Mouse (Mus musculus) gastrocnemius, adult 2 months (tissue): Measurements from ENCODE around the gene Was. TPM values are rescaled to one million over a fixed set of nuclear protein-coding genes. Genes with fewer than 3 reads are reported as not detected.

Source experiments
- DNase-seq: peaks from one replicate; pipeline ENCODE4 v3.0.0; 2022
- H3K27ac ChIP-seq: fragments of 200-600 bp; 2 replicates; pipeline ENCODE4 v1.8.1; 2022; ENCODE audit warnings: mild to moderate bottlenecking
- H3K4me3 ChIP-seq: fragments of 200-600 bp; 2 replicates; pipeline ENCODE4 v1.8.1; 2022; ENCODE audit warnings: mild to moderate bottlenecking, moderate library complexity
- CTCF ChIP-seq: fragments of 200-600 bp; IDR thresholded peaks from 2 replicates; pipeline ENCODE4 v1.8.1; 2022; ENCODE audit warnings: antibody characterized with exemption, mild to moderate bottlenecking, moderate library complexity
- intact Hi-C: fragments of 180-260 bp; cut with DNase I; formaldehyde crosslinking; loops from one replicate; pipeline ENCODE4 v1.15.1; 2025
- total RNA-seq, 2 experiments: library from RNA; stranded (reverse); gene quantifications; 2 replicates each; pipeline ENCODE4 v1.2.3; 2021

The Was gene
- total RNA-seq, 2 experiments from 2014 or later: 0.36 to 0.70 TPM

GRCm38 (mm10) chrX:8033009-8033408 lies 57.3 kb downstream of the Was start:
- TF ChIP-seq CTCF: no peak
- H3K27ac ChIP-seq: no peak overlapping the region
- H3K4me3 ChIP-seq: no peak overlapping the region
- no peak for DNase-seq
- intact Hi-C loops: no loop called here

Other genes starting within 250 kb of the Was start
- 10 to 100 TPM; 15.6 to 19.1 TPM for gene Otud5, start 249.1 kb downstream of the Was start, total RNA-seq
- gene Pim2, start 212.2 kb downstream of the Was start, total RNA-seq: 1 to 10 TPM; 1.9 to 2.0 TPM
- 10 to 100 TPM in 1 of 2 experiments, 1 to 10 TPM in 1; 8.8 to 10.9 TPM for gene Slc35a2, start 206.5 kb downstream of the Was start, total RNA-seq
- gene Pqbp1, start 191.2 kb downstream of the Was start, total RNA-seq: 10 to 100 TPM; 21.7 to 22.4 TPM
- gene Timm17b, start 191.1 kb downstream of the Was start, total RNA-seq: 10 to 100 TPM; 41.4 to 45.5 TPM
- gene Gm10491, start 182.7 kb downstream of the Was start, total RNA-seq: not detected
- gene Gm10490, start 181.0 kb downstream of the Was start, total RNA-seq: not detected
- gene Pcsk1n, start 170.7 kb downstream of the Was start, total RNA-seq: not detected
- gene Eras, start 161.9 kb downstream of the Was start, total RNA-seq: not detected
- gene Hdac6, start 142.6 kb downstream of the Was start, total RNA-seq: 1 to 10 TPM; 4.0 to 4.4 TPM
- not detected for gene Gata1, start 112.4 kb downstream of the Was start, total RNA-seq
- not detected for gene Glod5, start 72.0 kb downstream of the Was start, total RNA-seq
- gene Suv39h1, start 15.7 kb downstream of the Was start, total RNA-seq: 1 to 10 TPM; 4.3 to 5.0 TPM
- gene Wdr13, start 42.4 kb upstream of the Was start, total RNA-seq: 1 to 10 TPM; 9.1 to 9.4 TPM
- 10 to 100 TPM; 33.9 to 82.1 TPM for gene Rbm3, start 55.4 kb upstream of the Was start, total RNA-seq
- 1 to 10 TPM; 3.1 to 3.2 TPM for gene Tbc1d25, start 85.7 kb upstream of the Was start, total RNA-seq
- gene Ebp, start 103.0 kb upstream of the Was start, total RNA-seq: 1 to 10 TPM; 9.2 to 9.3 TPM
- gene Porcn, start 116.0 kb upstream of the Was start, total RNA-seq: 1 to 10 TPM; 4.2 to 5.4 TPM
- gene Ftsj1, start 161.9 kb upstream of the Was start, total RNA-seq: 10 to 100 TPM; 13.9 to 16.0 TPM
- gene Slc38a5, start 180.6 kb upstream of the Was start, total RNA-seq: not detected
- not detected for gene Ssxb10, start 236.9 kb upstream of the Was start, total RNA-seq